Mouse (Mus musculus): ENCODE data around the gene Exoc4. TPM values are rescaled to one million over a fixed set of nuclear protein-coding genes. Genes with fewer than 3 reads are reported as not detected.
A peak's percentile ranks its signal among the peaks of the same experiment; 100 is the strongest.

Exoc4 gene
- polyA plus RNA-seq, 1 experiment: 40.1 TPM

GRCm38 (mm10) chr6:34013469-34013868, 764.6 kb downstream of the Exoc4 start:
- Histone ChIP-seq H3K79me2 (ENCODE audit: control insufficient read depth, insufficient read depth) (no peaks in the 10 kb centered on the region), H3K4me3 (no peak overlapping the region), H3K4me2 (ENCODE audit: low read depth) (peak overlapping the region; percentile 28), H3K27me3 (ENCODE audit: control insufficient read depth, insufficient read depth, insufficient read length) (peaks cover 5% of the 10 kb centered on the region), H3ac (ENCODE audit: control insufficient read depth, insufficient read length) (no peak overlapping the region), H3K36me3 (ENCODE audit: control insufficient read depth, insufficient read depth) (no peaks in the 10 kb centered on the region)
- no peak for TF ChIP-seq MAX (IDR thresholded peaks at IDR 0.05; ENCODE audit: low read depth)
- TF ChIP-seq SRF (IDR thresholded peaks at IDR 0.05; ENCODE audit: control insufficient read depth, insufficient read length, low read depth): no peak
- no peak for TF ChIP-seq TCF3 (IDR thresholded peaks at IDR 0.05; ENCODE audit: insufficient read length, low read depth)
- TF ChIP-seq MYOG (IDR thresholded peaks at IDR 0.05; ENCODE audit: control insufficient read depth in 1 of 3, insufficient read depth in 1 of 3, insufficient read length in 2 of 3, low read depth in 2 of 3): no peak
- no peak for TF ChIP-seq TCF12 (IDR thresholded peaks at IDR 0.05; ENCODE audit: insufficient read depth, poor library complexity, severe bottlenecking)
- no peak for TF ChIP-seq CEBPB (IDR thresholded peaks at IDR 0.05; ENCODE audit: insufficient read depth, poor library complexity, severe bottlenecking)
- no peak for TF ChIP-seq REST (IDR thresholded peaks at IDR 0.05; ENCODE audit: insufficient read depth, insufficient read length)
- TF ChIP-seq MYOD1 (IDR thresholded peaks at IDR 0.05; ENCODE audit: control insufficient read depth in 1 of 3, insufficient read length in 2 of 3, low read depth in 2 of 3): no peak
- no peak for TF ChIP-seq USF1 (IDR thresholded peaks at IDR 0.05; ENCODE audit: low read depth)
- TF ChIP-seq POLR2AphosphoS2 (IDR thresholded peaks at IDR 0.05; ENCODE audit: insufficient read length, low read depth): no peak
- no peak for TF ChIP-seq E2F4 (IDR thresholded peaks at IDR 0.05; ENCODE audit: insufficient read depth)

Other genes starting within 250 kb of the Exoc4 start
- 123 TPM for gene Chchd3, start 188.8 kb upstream of the Exoc4 start, polyA plus RNA-seq (2012; fragmentation: generic; extraction: Trizol)